9 mouse cellular contexts compared by ENCODE assay signal in the genomic region with DNA sequence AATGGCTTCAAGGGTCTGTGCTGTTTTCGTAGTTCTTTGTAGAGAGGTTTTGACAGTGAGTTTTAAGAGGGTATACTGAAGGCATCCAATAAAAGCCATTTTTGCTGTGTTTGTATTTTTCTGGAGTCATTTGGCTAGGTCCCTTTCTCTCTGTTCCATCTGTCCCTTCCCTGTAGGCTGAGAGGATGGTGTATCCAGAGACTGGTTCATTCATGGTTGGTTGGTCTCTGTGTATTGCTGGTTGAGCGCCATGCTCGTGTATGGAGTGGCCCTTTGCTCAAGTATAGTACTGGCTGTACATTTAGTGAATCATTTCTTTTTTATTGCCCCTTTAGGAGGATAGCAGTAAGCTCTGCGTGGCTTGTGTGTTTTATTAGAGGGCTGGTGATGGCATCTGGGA. TPM values are rescaled to one million over a fixed set of nuclear protein-coding genes. Genes with fewer than 3 reads are reported as not detected.
DNase-seq lines count a peak whose midpoint lies in the region; ATAC-seq lines count a peak whose summit lies in the region.
"Had no signal": no experiment of that assay in that cellular context is flagged by ENCODE, and none has a peak within 500 bp of the region (broad histone marks: within the 10 kb centered on the region; RNA-seq: fewer than 3 reads in every experiment).

No protein-coding gene starts in this region.

- no peak overlapping the region for H3K4me3 ChIP-seq in heart, embryonic 13.5 days
- H3K4me3 ChIP-seq in midbrain, embryonic 10.5 days: no peak overlapping the region
- H3K4me3 ChIP-seq in midbrain, embryonic 16.5 days (ENCODE audit: low read depth, low read length): no peak overlapping the region
- H3K4me3 ChIP-seq in intestine, embryonic 16.5 days (ENCODE audit: low read length): no peak overlapping the region
- H3K4me3 ChIP-seq in stomach, embryonic 16.5 days (replicated peaks; ENCODE audit: low read length): no peak overlapping the region
- H3K4me3 ChIP-seq: megakaryocyte, embryonic 14.5 days had no signal

- no peaks in the 10 kb centered on the region for H3K9me3 ChIP-seq in heart, embryonic 13.5 days
- no peaks in the 10 kb centered on the region for H3K9me3 ChIP-seq in midbrain, embryonic 10.5 days (replicated peaks)
- H3K9me3 ChIP-seq in midbrain, embryonic 16.5 days (replicated peaks; ENCODE audit: control insufficient read depth, low read length, poor library complexity, severe bottlenecking): no peaks in the 10 kb centered on the region
- H3K9me3 ChIP-seq in intestine, embryonic 16.5 days (ENCODE audit: control insufficient read depth, low read length): no peaks in the 10 kb centered on the region
- no peaks in the 10 kb centered on the region for H3K9me3 ChIP-seq in stomach, embryonic 16.5 days (replicated peaks; ENCODE audit: control insufficient read depth, low read length)

- H3K4me2 ChIP-seq in heart, embryonic 13.5 days: peak overlapping the region; percentile 56; the same call in 1 of the 2 replicates
- no peak overlapping the region; the same call in 1 of the 2 replicates for H3K4me2 ChIP-seq in midbrain, embryonic 16.5 days (ENCODE audit: low read length)
- H3K4me2 ChIP-seq in intestine, embryonic 16.5 days (ENCODE audit: low read depth, low read length): no peak overlapping the region
- peak overlapping the region; percentile 34; the same call in 1 of the 2 replicates for H3K4me2 ChIP-seq in stomach, embryonic 16.5 days (ENCODE audit: low read depth, low read length)

- intact Hi-C loops in heart, postnatal 36 days (cut with DNase I): no loop called here

- no peak for ATAC-seq in heart, embryonic 13.5 days (ENCODE audit: extremely low read depth, insufficient number of reproducible peaks, low FRiP score, low TSS enrichment)
- ATAC-seq in midbrain, embryonic 16.5 days: no peak
- peak; percentile 27 for ATAC-seq in intestine, embryonic 16.5 days
- ATAC-seq in stomach, embryonic 16.5 days (ENCODE audit: insufficient read depth, low FRiP score): no peak

- 86% methylated on average over 4 of the region's 4 CpGs for WGBS in heart, embryonic 13.5 days
- WGBS in midbrain, embryonic 10.5 days: 64% methylated on average over 4 of the region's 4 CpGs
- 54% methylated on average over 4 of the region's 4 CpGs for WGBS in midbrain, embryonic 16.5 days
- 57% methylated on average over 4 of the region's 4 CpGs for WGBS in intestine, embryonic 16.5 days
- 67% methylated on average over 4 of the region's 4 CpGs for WGBS in stomach, embryonic 16.5 days

- H3K9ac ChIP-seq in heart, embryonic 13.5 days: peak overlapping the region; percentile 65
- H3K9ac ChIP-seq in midbrain, embryonic 16.5 days (ENCODE audit: low read depth, low read length): no peak overlapping the region
- no peak overlapping the region for H3K9ac ChIP-seq in intestine, embryonic 16.5 days (ENCODE audit: low read depth, low read length)
- no peak overlapping the region for H3K9ac ChIP-seq in stomach, embryonic 16.5 days (ENCODE audit: low read length)

- no peak for DNase-seq in heart, postnatal 36 days
- DNase-seq in midbrain, embryonic 10.5 days (ENCODE audit: low spot score): no peak
- DNase-seq in frontal cortex, postnatal 10 days (ENCODE audit: low spot score in 2 of 2): no peak
- DNase-seq in thymus, postnatal 0 days (ENCODE audit: low spot score): no peak

- H3K27me3 ChIP-seq in heart, embryonic 13.5 days (replicated peaks): no peaks in the 10 kb centered on the region
- H3K27me3 ChIP-seq in midbrain, embryonic 10.5 days (ENCODE audit: low read depth, poor library complexity, severe bottlenecking): no peaks in the 10 kb centered on the region; the same call in 1 of the 2 replicates
- H3K27me3 ChIP-seq in midbrain, embryonic 16.5 days (ENCODE audit: control insufficient read depth, insufficient read depth, low read depth, low read length): no peaks in the 10 kb centered on the region
- no peaks in the 10 kb centered on the region for H3K27me3 ChIP-seq in intestine, embryonic 16.5 days (replicated peaks; ENCODE audit: control insufficient read depth, insufficient read depth, low read length)
- H3K27me3 ChIP-seq in stomach, embryonic 16.5 days (ENCODE audit: control insufficient read depth, insufficient read depth, low read length): no peaks in the 10 kb centered on the region
- H3K27me3 ChIP-seq: megakaryocyte, embryonic 14.5 days had no signal

- peak overlapping the region; percentile 86 for H3K27ac ChIP-seq in heart, embryonic 13.5 days (replicated peaks)
- H3K27ac ChIP-seq in midbrain, embryonic 10.5 days (replicated peaks): peak overlapping the region; percentile 84
- H3K27ac ChIP-seq in midbrain, embryonic 16.5 days (ENCODE audit: low read length): no peak overlapping the region
- H3K27ac ChIP-seq in intestine, embryonic 16.5 days (ENCODE audit: low read length): peak overlapping the region; percentile 60
- peak overlapping the region; percentile 77 for H3K27ac ChIP-seq in stomach, embryonic 16.5 days (ENCODE audit: low read length)

- H3K36me3 ChIP-seq in heart, embryonic 13.5 days: 0 out of 2 replicates have a peak, but pooled peaks cover 3% of the 10 kb centered on the region
- peaks cover 8% of the 10 kb centered on the region; the same call in 1 of the 2 replicates for H3K36me3 ChIP-seq in midbrain, embryonic 10.5 days
- no peaks in the 10 kb centered on the region for H3K36me3 ChIP-seq in midbrain, embryonic 16.5 days (ENCODE audit: control insufficient read depth, insufficient read depth, low read length)
- H3K36me3 ChIP-seq in intestine, embryonic 16.5 days (ENCODE audit: control insufficient read depth, insufficient read depth, low read length): no peaks in the 10 kb centered on the region
- no peaks in the 10 kb centered on the region for H3K36me3 ChIP-seq in stomach, embryonic 16.5 days (ENCODE audit: control insufficient read depth, insufficient read depth, low read length)

- peaks cover 84% of the 10 kb centered on the region for H3K4me1 ChIP-seq in heart, embryonic 13.5 days
- peaks cover 80% of the 10 kb centered on the region for H3K4me1 ChIP-seq in midbrain, embryonic 10.5 days
- peaks cover 8% of the 10 kb centered on the region for H3K4me1 ChIP-seq in midbrain, embryonic 16.5 days (ENCODE audit: control insufficient read depth, insufficient read depth, low read length)
- H3K4me1 ChIP-seq in intestine, embryonic 16.5 days (ENCODE audit: control insufficient read depth, insufficient read depth, low read length): peaks cover 54% of the 10 kb centered on the region
- peaks cover 49% of the 10 kb centered on the region for H3K4me1 ChIP-seq in stomach, embryonic 16.5 days (ENCODE audit: control insufficient read depth, insufficient read depth, low read length)

RNA-seq across cellular contexts. Expression of a gene that starts 30.3 kb away (rescaled TPM):
- polyA plus RNA-seq in heart, embryonic 13.5 days (2015; fragmentation: Nextera tagmentation; extraction: Ambion mirVana): 11.9 and 12.1 TPM in 2 replicates
- total RNA-seq in heart, postnatal 36 days (2021): 10 to 100 TPM; 16.7 to 17.8 TPM
- polyA plus RNA-seq in midbrain, embryonic 10.5 days (2016; fragmentation: Nextera tagmentation; extraction: Ambion mirVana): 16.1 and 16.6 TPM in 2 replicates
- polyA plus RNA-seq in midbrain, embryonic 16.5 days (2015; fragmentation: Nextera tagmentation; extraction: Ambion mirVana): 6.6 and 7.0 TPM in 2 replicates
- 9.1 and 10.9 TPM in 2 replicates for polyA plus RNA-seq in intestine, embryonic 16.5 days (2015; fragmentation: Nextera tagmentation; extraction: Ambion mirVana)
- polyA plus RNA-seq in stomach, embryonic 16.5 days (2015; fragmentation: Nextera tagmentation; extraction: Ambion mirVana): 20.4 and 23.6 TPM in 2 replicates
- 9.9 and 11.3 TPM in 2 replicates for polyA plus RNA-seq in thymus, postnatal 0 days (2015; fragmentation: Nextera tagmentation; extraction: Ambion mirVana)

Comparison
In these comparisons a context has a peak if more than half of its experiments do, and no peak if none do; other contexts are left out.
1. H3K4me2 ChIP-seq: peak in heart, embryonic 13.5 days (single experiment) and stomach, embryonic 16.5 days (single experiment); none in midbrain, embryonic 16.5 days (single experiment) and intestine, embryonic 16.5 days (single experiment).